Mouse (Mus musculus): ENCODE measurements around the gene Snapc2. TPM values are rescaled to one million over a fixed set of nuclear protein-coding genes. Genes with fewer than 3 reads are reported as not detected.

Gene Snapc2
- total RNA-seq, 2 experiments from 2014 or later: 27.7 to 27.8 TPM

DNA sequence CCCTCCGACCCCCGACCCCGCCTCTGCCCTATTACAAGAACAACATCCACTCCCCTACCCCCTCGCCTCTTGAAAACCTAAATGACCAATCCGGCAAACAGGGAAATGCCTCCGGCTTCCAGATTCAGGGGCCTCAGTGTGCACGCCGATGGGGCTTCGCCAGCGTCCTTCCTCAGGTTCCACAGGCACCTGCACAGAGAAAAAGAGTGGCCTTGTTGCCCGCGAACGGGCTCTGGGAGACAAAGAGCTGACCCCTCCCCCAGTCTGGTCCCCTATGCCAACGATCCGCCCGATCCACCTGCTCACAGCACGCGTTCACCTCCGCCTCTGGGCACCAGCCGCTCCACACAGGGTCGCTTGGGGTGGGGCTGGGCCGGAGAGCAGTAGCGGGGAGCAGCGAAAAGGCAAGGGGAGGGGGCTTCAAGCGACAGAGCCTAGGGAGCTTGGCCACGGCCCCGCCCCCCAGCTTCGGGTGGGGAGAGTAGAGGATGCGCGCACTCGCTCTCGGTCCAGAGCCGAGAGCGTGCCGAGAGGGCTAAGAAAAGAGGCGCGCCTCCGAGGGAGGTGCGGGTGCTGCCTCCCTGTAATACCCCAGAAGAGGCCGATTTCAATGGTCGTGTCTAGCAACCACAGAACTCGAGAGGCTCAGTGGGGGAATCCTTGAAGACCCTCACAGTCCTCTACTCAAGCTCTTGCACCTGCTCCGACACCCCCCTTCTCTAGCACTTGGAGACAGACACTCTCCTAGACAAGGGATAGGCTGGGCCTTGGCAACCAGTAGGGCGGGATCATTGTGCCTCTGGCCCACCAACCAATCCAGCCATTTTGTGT lies 35.9 kb upstream of the Snapc2 start, which contains the start of gene Prr36:
Prr36 (minus strand) TSS at position 669 of the 831 bp plus-strand sequence.
- peak; percentile 47 to 66 for DNase-seq (ENCODE audit: low spot score in 2 of 2)
- no peak for TF ChIP-seq CTCF (conservative IDR thresholded peaks at IDR 0.05)
- peak within 1 kb of the TSS; percentile 80 for H3K4me3 ChIP-seq
- peak within 1 kb of the TSS; percentile 91 for H3K27ac ChIP-seq

DNA sequence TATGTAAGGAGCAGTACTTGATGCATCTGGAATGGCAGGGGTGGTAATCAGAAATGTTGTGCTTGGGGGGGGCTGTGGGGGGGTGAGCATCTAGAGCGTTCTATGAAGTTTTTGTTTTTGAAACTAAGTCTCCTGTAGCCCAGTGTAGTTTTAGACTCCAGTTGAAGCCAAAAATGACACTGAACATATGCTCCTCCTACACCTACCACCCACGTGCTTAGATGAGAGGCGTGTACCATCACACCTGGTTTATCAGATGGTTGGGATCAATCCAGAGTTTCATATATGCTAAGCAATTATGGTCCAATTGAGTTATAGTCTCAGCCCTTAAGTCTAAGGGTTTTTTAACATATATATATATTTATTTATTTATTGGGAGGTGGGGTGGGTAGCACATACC lies 33.3 kb upstream of the Snapc2 start:
- DNase-seq (ENCODE audit: low spot score in 2 of 2): no peak
- TF ChIP-seq CTCF (conservative IDR thresholded peaks at IDR 0.05): no peak

DNA sequence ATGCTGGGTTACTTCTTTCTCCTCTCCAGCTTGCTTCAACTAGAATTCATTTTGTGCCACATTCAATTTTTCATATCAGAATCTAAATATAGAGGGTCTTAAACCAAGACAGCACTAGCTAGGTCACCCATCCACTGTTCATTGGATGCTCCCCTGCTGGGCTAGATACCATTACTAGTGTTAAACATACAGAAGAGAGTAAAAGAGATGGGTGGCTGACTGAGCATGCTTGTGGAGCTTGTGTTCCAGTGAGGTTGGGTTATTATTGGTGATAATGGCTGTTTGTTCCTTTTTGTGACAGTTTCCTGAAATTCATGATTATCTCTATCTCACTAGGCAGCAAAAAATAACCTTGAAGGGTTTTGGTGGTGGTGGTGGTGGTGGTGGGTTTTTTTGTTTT lies 30.8 kb upstream of the Snapc2 start:
- no peak overlapping the region for H3K27ac ChIP-seq

More for the DNA sequence above, 33.3 kb upstream of the Snapc2 start:
- Histone ChIP-seq H3K27ac (no peak overlapping the region), H3K4me3 (no peak overlapping the region)

DNA sequence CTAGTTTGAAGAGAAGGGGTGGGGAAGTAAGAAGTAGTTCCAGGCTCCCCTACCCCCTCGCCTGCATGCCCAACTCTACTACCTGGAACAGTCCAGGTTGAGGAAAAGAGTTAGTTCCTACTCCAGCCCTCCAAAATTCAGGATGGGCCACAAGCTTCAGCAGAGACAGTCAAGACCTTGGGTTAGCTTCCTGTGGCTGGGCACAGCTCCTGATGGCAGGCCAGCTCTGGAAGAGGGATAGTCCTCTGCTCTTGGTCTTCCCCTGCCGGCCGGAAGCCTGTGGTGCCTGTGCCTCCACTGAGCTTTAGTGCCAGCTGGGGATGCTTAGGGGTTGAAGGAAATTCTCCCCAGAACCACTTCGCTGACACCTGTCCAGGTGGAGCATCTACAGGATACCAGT lies 26.6 kb upstream of the Snapc2 start:
- H3K4me3 ChIP-seq: no peak overlapping the region
- no peak for TF ChIP-seq CTCF (conservative IDR thresholded peaks at IDR 0.05)
- no peak overlapping the region for H3K27ac ChIP-seq
- DNase-seq (ENCODE audit: low spot score in 2 of 2): no peak

More for the DNA sequence above, 30.8 kb upstream of the Snapc2 start:
- DNase-seq (ENCODE audit: low spot score in 2 of 2): no peak
- TF ChIP-seq CTCF (conservative IDR thresholded peaks at IDR 0.05): no peak
- no peak overlapping the region for H3K4me3 ChIP-seq

DNA sequence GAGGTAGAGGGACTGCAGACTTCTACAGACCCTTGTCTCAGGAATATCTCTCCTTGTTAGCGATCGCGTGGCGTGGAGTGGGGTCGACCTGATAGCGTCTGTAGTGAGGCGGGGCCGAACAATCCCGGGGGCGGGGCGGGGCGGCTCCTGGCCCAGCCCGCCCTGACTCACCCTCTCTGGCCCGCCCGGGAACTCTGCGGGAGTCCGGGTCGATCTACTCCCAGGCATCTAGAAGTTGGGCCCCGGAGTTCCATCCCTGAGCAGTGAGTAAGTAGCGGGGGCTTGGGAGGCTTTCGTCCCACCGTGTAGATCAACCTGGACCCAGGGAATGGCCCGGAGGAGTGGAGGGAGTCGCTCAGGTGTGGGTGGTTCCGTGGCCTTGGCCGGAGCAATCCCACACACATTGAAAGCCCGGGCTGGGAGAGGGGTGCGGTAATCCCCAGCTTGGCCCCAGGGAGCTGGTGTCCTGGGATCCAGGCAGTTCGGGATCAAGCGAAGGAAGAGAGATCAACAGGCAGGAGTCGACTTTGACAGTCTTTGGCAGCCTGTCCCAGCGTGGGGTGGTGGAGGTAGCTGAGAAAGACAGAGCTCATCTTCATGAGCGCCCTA lies 26.0 kb upstream of the Snapc2 start, which contains the start of gene Lrrc8e:
Lrrc8e (plus strand) TSS at position 89 of the 609 bp plus-strand sequence.
- no peak for DNase-seq (ENCODE audit: low spot score in 2 of 2)
- TF ChIP-seq CTCF (conservative IDR thresholded peaks at IDR 0.05): no peak
- Histone ChIP-seq H3K4me3 (no peak within 1 kb of the TSS), H3K27ac (no peak within 1 kb of the TSS)

DNA sequence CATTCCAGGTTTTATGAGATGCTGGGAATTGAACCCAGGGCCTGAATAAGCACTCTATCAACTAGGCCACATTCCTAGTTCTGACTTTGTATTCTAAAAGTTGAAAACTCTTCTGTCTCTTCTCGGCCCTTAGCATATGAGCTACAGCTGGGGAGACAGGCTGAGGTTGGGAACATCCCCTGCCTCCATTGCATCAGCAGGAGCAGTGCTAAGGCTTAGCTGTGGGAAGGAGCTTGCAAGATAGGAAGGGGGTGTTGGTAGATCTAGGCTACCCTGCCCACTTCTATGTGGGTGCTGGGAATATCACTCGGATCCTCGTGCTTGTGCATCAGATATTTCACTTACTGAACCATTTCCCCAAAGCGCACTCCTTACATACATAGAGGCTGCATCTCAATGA lies 25.0 kb upstream of the Snapc2 start:
- Histone ChIP-seq H3K4me3 (no peak overlapping the region), H3K27ac (no peak overlapping the region)
- TF ChIP-seq CTCF (conservative IDR thresholded peaks at IDR 0.05): no peak
- no peak for DNase-seq (ENCODE audit: low spot score in 2 of 2)

DNA sequence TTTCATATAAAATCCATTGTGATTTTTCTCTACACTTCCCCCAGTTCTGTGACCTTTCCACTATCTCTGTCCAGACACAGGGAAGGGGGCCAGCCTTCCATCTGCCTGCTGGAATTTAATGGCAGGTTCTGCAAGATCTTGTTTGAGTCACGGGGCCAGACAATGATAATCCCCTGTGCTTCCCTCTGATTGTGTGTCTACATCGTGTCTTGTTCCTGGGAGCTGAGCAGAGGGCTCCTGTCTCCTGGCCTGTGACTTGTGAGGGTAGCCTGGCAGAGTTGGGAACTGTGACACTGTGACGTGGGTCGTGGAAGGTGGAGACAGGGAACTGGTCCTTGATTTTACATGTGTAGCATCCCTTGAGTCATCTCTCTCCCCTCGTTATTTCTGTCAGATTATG lies 23.1 kb upstream of the Snapc2 start:
- H3K27ac ChIP-seq: no peak overlapping the region
- H3K4me3 ChIP-seq: no peak overlapping the region
- no peak for DNase-seq (ENCODE audit: low spot score in 2 of 2)
- TF ChIP-seq CTCF (conservative IDR thresholded peaks at IDR 0.05): no peak

DNA sequence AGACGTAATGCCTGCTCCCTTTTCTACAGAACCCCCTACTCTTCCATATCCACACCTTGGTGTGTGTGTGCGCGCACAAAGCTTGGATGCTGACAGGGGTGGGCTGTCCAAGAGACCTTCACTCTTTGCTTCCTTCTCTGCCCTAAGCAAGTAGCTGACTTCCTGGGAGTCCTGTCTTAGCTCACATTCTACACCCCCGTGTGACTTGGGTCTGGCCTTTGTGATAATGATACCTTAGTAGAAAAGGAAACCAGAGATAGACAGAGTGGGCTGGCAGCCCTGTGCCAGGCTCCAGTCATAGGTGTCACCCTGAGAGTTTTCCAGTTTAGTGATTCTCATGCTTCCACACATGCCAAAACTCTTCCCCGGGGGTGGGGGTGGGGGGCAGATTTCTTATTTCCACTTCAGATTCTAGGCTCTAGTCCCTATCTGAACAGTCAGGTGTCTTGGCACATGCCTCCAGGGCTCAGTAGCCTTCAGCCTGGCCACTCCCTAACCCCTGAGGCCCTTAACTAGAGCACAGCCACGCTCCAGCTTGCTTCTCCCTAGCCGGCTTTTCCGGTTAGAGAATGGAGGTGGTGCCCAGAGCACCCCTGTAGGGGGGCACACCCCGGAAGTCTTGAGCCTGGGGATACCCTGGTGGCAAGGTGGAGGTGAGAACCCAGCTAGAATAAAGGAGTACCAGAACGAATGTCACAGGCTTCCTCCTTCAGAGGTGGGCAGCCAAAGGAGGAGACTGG lies 22.1 kb upstream of the Snapc2 start:
- Histone ChIP-seq H3K4me3 (no peak overlapping the region), H3K27ac (no peak overlapping the region)
- no peak for TF ChIP-seq CTCF (conservative IDR thresholded peaks at IDR 0.05)
- no peak for DNase-seq (ENCODE audit: low spot score in 2 of 2)

DNA sequence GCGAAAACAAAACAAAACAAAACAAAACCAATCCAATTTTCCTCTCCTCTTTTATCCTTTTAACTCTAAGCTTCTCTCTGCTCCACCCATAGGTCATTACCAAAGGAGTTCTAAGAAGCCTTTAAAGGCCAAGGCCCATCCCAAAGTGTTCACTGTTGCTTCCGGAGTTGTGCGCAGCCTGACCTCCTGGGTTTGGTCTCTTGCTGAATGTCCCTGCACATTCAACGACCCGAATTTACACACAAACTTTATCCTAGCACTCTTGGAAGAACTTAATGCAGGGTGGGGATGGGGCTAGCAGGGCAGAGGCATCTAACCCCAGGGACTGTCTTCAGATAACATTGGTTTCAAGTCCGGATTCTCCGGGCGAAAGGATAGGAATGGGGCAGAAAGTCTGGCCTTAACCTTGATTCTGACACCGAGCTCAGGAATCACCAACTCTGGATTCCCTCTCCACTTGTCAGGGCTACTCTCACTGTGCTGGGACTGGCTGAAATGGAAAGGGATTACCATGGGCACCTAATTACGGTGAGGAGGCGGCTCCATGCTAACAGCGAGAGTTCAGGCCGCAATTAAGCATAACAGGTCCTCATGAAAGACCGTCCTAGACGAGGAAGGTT lies 15.0 kb upstream of the Snapc2 start:
- no peak for DNase-seq (ENCODE audit: low spot score in 2 of 2)
- Histone ChIP-seq H3K4me3 (peak overlapping the region; percentile 92), H3K27ac (peak overlapping the region; percentile 94)
- no peak for TF ChIP-seq CTCF (conservative IDR thresholded peaks at IDR 0.05)

DNA sequence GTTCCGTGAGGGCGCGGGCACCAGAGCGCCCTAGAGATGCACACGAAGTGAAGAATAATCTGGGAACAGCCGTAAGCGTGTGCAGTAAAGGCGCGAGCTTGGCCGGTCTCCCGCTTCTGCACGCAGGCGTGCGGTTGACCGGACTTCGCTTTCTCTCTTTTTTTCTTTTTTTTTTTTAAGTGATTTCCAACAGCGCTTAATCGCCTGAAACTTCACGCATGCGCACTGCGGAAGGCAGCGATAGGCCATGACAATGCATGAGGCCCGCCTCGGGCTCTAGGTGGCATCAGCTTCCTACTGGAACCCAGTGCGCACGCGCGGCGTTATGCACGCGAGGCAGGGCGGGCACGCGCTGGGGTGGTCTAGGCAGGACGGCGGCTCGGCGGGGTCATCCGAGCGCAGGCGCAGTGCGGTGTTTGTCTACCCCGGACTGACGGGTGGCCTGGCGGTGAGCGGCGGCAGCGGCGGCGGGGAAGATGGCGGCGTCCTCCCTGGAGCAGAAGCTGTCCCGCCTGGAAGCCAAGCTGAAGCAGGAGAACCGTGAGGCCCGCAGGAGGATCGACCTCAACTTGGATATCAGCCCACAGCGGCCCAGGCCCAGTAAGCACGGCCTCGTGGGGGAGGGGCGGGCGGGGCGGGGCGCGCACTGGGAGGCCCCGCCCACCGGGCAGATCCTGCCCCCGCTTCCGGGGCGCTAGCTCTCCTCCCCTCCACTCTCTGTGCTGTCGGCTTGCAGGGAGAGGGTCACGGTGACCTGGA lies 14.3 kb upstream of the Snapc2 start, which contains the start of the genes Map2k7 and Gm49320:
Map2k7 (plus strand) TSS at position 307 of the 759 bp plus-strand sequence.
Gm49320 (plus strand) TSS at position 432 of the 759 bp plus-strand sequence.
- peak; percentile 100 for DNase-seq (ENCODE audit: low spot score in 2 of 2)
- peak; percentile 80 for TF ChIP-seq CTCF (conservative IDR thresholded peaks at IDR 0.05)
- Histone ChIP-seq H3K27ac (peak within 1 kb of the TSS; percentile 94), H3K4me3 (peak within 1 kb of the TSS; percentile 92)

DNA sequence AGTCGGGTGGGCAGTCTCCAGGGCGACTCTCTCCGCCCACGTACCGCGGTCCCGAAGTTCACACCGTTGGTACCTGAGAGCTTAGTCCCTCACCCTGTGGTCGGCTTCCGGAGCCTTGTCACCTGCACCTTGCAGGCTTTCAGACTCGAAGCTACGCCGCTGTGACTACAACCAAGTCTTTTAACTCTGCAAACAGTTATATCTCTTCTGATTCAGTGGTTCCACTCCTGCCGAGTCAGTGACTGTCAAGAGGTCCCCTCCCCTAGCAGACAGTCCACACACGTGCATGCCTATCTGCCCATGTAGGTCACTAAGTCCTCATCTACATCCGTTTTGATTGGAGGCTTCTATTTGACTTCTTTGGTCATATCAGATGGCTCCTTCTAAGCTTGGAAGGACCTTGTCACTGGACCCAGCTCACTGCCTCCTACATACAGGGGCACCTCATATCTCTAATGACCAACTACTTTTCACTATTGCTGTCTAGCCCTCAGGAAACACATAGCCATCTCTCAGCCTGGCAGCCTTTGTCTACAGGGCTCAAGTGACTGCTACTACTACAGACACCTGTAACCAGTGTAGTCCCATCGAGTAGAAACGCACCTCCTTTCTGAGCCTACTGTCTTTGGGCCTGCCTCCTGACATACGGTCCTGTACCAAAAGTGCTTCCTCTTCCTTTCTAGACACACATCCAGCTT lies 13.5 kb upstream of the Snapc2 start:
- Histone ChIP-seq H3K4me3 (peak overlapping the region; percentile 92), H3K27ac (peak overlapping the region; percentile 94)
- TF ChIP-seq CTCF (conservative IDR thresholded peaks at IDR 0.05): no peak
- no peak for DNase-seq (ENCODE audit: low spot score in 2 of 2)

Measured in layer of hippocampus, adult 2 months (tissue).